Mouse (Mus musculus) olfactory bulb, adult 2 months (tissue): ENCODE measurements around the gene Nexmif.

Experiments
- CTCF ChIP-seq: fragments of 200-500 bp; IDR thresholded peaks from 2 replicates; pipeline ENCODE4 v1.5.1; 2012; ENCODE audit warnings: low read depth, mild to moderate bottlenecking, low read length, moderate library complexity; ENCODE audit not compliant: insufficient read depth
- POLR2A ChIP-seq: fragments of 200-500 bp; IDR thresholded peaks from 2 replicates; pipeline ENCODE4 v1.6.1; 2012; ENCODE audit warnings: mild to moderate bottlenecking, low read depth, low read length, moderate library complexity; ENCODE audit not compliant: insufficient read depth

- TF ChIP-seq CTCF = no peak
- TF ChIP-seq POLR2A = no peak
Measured at GRCm38 (mm10) chrX:104199611-104200387, 1.2 kb downstream of the Nexmif start.
